Mouse (Mus musculus) embryonic facial prominence, embryonic 14.5 days (tissue): ENCODE results near the gene Tshz2. TPM values are rescaled to one million over a fixed set of nuclear protein-coding genes. Genes with fewer than 3 reads are reported as not detected.
"Not testable (repeated sequence)": the region's sequence is repeated elsewhere in the genome, so short reads cannot be mapped to it uniquely, and the experiment has no call there.

Source experiments
- ATAC-seq: fragments of 200-750 bp; cut with Nextera tagmentation; 2 replicates; pipeline ENCODE4 v1.8.0; 2017; ENCODE audit warnings: low read depth, moderate number of reproducible peaks, moderate TSS enrichment
- DNase-seq: peaks from one replicate; pipeline ENCODE4 v3.0.0-alpha.2; 2015; ENCODE audit warnings: low spot score
- H3K27ac ChIP-seq: fragments of 300-500 bp; sonication (generic); replicated peaks from 2 replicates; pipeline ENCODE4 v1.5.1; 2014; ENCODE audit warnings: low read depth, mild to moderate bottlenecking, low read length, moderate library complexity
- H3K27me3 ChIP-seq: fragments of 300-500 bp; sonication (generic); replicated peaks from 2 replicates; pipeline ENCODE4 v1.6.1; 2014; ENCODE audit warnings: low read length; ENCODE audit not compliant: control insufficient read depth, insufficient read depth
- H3K36me3 ChIP-seq: fragments of 300-500 bp; sonication (generic); 2 replicates; pipeline ENCODE4 v1.6.1; 2014; ENCODE audit warnings: low read length, mixed read lengths; ENCODE audit not compliant: control insufficient read depth, insufficient read depth
- H3K4me1 ChIP-seq: fragments of 300-500 bp; sonication (generic); 2 replicates; pipeline ENCODE4 v1.6.1; 2014; ENCODE audit warnings: antibody characterized with exemption, low read length; ENCODE audit not compliant: control insufficient read depth, insufficient read depth
- H3K4me2 ChIP-seq: fragments of 300-500 bp; sonication (generic); 2 replicates; pipeline ENCODE4 v1.6.1; 2014; ENCODE audit warnings: low read depth, mild to moderate bottlenecking, low read length, moderate library complexity, mixed read lengths
- H3K4me3 ChIP-seq: fragments of 300-500 bp; sonication (generic); 2 replicates; pipeline ENCODE4 v1.5.1; 2014; ENCODE audit warnings: low read depth, mild to moderate bottlenecking, low read length
- H3K9ac ChIP-seq: fragments of 300-500 bp; sonication (generic); 2 replicates; pipeline ENCODE4 v1.6.1; 2014; ENCODE audit warnings: low read depth, mild to moderate bottlenecking, low read length, moderate library complexity, mixed read lengths
- H3K9me3 ChIP-seq: fragments of 300-500 bp; sonication (generic); 2 replicates; pipeline ENCODE4 v1.6.1; 2016; ENCODE audit warnings: low read length; ENCODE audit not compliant: control insufficient read depth
- WGBS: fragments of 180-500 bp; shearing (Covaris S2); extraction: QIAGEN DNeasy Blood & Tissue Kit; methylation state at CpG from one replicate; pipeline ENCODE4 v1.1.7; 2014; 5-methylcytosine and 5-hydroxymethylcytosine counted together
- polyA plus RNA-seq: library from polyadenylated mRNA; unstranded; fragments of >200 nt; fragmentation: Nextera tagmentation; extraction: Ambion mirVana; gene quantifications from 2 replicates; pipeline ENCODE4 v1.2.1, GENCODE M21; 2014

Gene Tshz2
- 8.5 and 9.3 TPM in 2 replicates for polyA plus RNA-seq

GRCm38 (mm10) chr2:169632338-169633151, at the start of gene Tshz2:
TSS of gene Tshz2 (plus strand) at chr2:169633013.
- Histone ChIP-seq H3K9ac (peak within 1 kb of the TSS; percentile 81), H3K9me3 (no peaks in the 10 kb centered on the region), H3K27me3 (no peaks in the 10 kb centered on the region), H3K4me1 (no peaks in the 10 kb centered on the region; the same call in 1 of the 2 replicates), H3K4me3 (peak within 1 kb of the TSS; percentile 59), H3K4me2 (peak within 1 kb of the TSS; percentile 68), H3K27ac (peak within 1 kb of the TSS; percentile 78), H3K36me3 (no peaks in the 10 kb centered on the region)
- DNase-seq, result peak; percentile 91
- WGBS, result under 1% methylated on average over 17 of the region's 22 CpGs
- ATAC-seq, result peak; percentile 83

GRCm38 (mm10) chr2:169583476-169583875, 49.3 kb upstream of the Tshz2 start:
- Histone ChIP-seq H3K4me2 (no peak overlapping the region), H3K27me3 (no peaks in the 10 kb centered on the region), H3K27ac (no peak overlapping the region), H3K9me3 (no peaks in the 10 kb centered on the region), H3K36me3 (no peaks in the 10 kb centered on the region), H3K4me3 (no peak overlapping the region), H3K4me1 (0 out of 2 replicates have a peak, but pooled peaks cover 3% of the 10 kb centered on the region), H3K9ac (no peak overlapping the region)
- WGBS, result 68% methylated on average over 3 of the region's 3 CpGs
- ATAC-seq (no peak), DNase-seq (no peak)

- Histone ChIP-seq H3K4me2 (peak overlapping the region; percentile 19; the same call in 1 of the 2 replicates), H3K27me3 (no peaks in the 10 kb centered on the region), H3K9ac (no peak overlapping the region), H3K9me3 (no peaks in the 10 kb centered on the region), H3K27ac (no peak overlapping the region), H3K36me3 (no peaks in the 10 kb centered on the region), H3K4me3 (no peak overlapping the region), H3K4me1 (0 out of 2 replicates have a peak, but pooled peaks cover 3% of the 10 kb centered on the region)
- DNase-seq, result no peak
- ATAC-seq, result 0 out of 2 replicates have a peak, but pooled peaks have one; percentile 18
- WGBS, result 46% methylated on average over 15 of the region's 15 CpGs
These were observed 47.9 kb upstream of the Tshz2 start for GRCm38 (mm10) chr2:169584745-169585456.

- WGBS, result 66% methylated on average over 12 of the region's 12 CpGs
- Histone ChIP-seq H3K4me3 (no peak overlapping the region), H3K9me3 (no peaks in the 10 kb centered on the region), H3K4me2 (peak overlapping the region; percentile 19; the same call in 1 of the 2 replicates), H3K27ac (no peak overlapping the region), H3K9ac (no peak overlapping the region), H3K27me3 (no peaks in the 10 kb centered on the region), H3K4me1 (0 out of 2 replicates have a peak, but pooled peaks cover 8% of the 10 kb centered on the region), H3K36me3 (no peaks in the 10 kb centered on the region)
- ATAC-seq (0 out of 2 replicates have a peak, but pooled peaks have one; percentile 9), DNase-seq (peak; percentile 58)
These were observed 47.1 kb upstream of the Tshz2 start for GRCm38 (mm10) chr2:169585631-169586285.

- DNase-seq, result no peak
- no peak overlapping the region for H3K27ac ChIP-seq
- H3K4me2 ChIP-seq, result no peak overlapping the region
- 86% methylated on average over 3 of the region's 3 CpGs for WGBS
- no peaks in the 10 kb centered on the region for H3K9me3 ChIP-seq
- H3K4me1 ChIP-seq, result 0 out of 2 replicates have a peak, but pooled peaks cover 10% of the 10 kb centered on the region
- H3K27me3 ChIP-seq, result no peaks in the 10 kb centered on the region
- no peaks in the 10 kb centered on the region for H3K36me3 ChIP-seq
- no peak overlapping the region for H3K9ac ChIP-seq
- H3K4me3 ChIP-seq, result no peak overlapping the region
- ATAC-seq, result no peak
These were observed 46.1 kb upstream of the Tshz2 start for GRCm38 (mm10) chr2:169586688-169587087.

GRCm38 (mm10) chr2:169587645-169588044, 45.2 kb upstream of the Tshz2 start, which contains the start of gene Gm11011:
TSS of gene Gm11011 (minus strand) at chr2:169587745.
- DNase-seq, H3K27ac ChIP-seq, H3K4me2 ChIP-seq, H3K9ac ChIP-seq, H3K9me3 ChIP-seq, H3K36me3 ChIP-seq, ATAC-seq, H3K27me3 ChIP-seq, H3K4me3 ChIP-seq, H3K4me1 ChIP-seq: not testable (repeated sequence)

GRCm38 (mm10) chr2:169589697-169590096, 43.1 kb upstream of the Tshz2 start:
- Histone ChIP-seq H3K9me3 (no peaks in the 10 kb centered on the region), H3K9ac (no peak overlapping the region), H3K27ac (no peak overlapping the region), H3K4me1 (0 out of 2 replicates have a peak, but pooled peaks cover 10% of the 10 kb centered on the region), H3K27me3 (no peaks in the 10 kb centered on the region), H3K36me3 (no peaks in the 10 kb centered on the region), H3K4me2 (no peak overlapping the region), H3K4me3 (no peak overlapping the region)
- 84% methylated on average over 10 of the region's 10 CpGs for WGBS
- DNase-seq (no peak), ATAC-seq (no peak)

GRCm38 (mm10) chr2:169590412-169590811, 42.4 kb upstream of the Tshz2 start:
- DNase-seq (no peak), ATAC-seq (no peak)
- Histone ChIP-seq H3K27ac (no peak overlapping the region), H3K36me3 (no peaks in the 10 kb centered on the region), H3K4me2 (no peak overlapping the region), H3K9me3 (no peaks in the 10 kb centered on the region), H3K27me3 (no peaks in the 10 kb centered on the region), H3K4me3 (no peak overlapping the region), H3K9ac (no peak overlapping the region), H3K4me1 (0 out of 2 replicates have a peak, but pooled peaks cover 7% of the 10 kb centered on the region)
- 43% methylated on average over 8 of the region's 8 CpGs for WGBS
